Mouse (Mus musculus): Measurements from ENCODE around the gene Tsen2.

The Tsen2 gene

DNA sequence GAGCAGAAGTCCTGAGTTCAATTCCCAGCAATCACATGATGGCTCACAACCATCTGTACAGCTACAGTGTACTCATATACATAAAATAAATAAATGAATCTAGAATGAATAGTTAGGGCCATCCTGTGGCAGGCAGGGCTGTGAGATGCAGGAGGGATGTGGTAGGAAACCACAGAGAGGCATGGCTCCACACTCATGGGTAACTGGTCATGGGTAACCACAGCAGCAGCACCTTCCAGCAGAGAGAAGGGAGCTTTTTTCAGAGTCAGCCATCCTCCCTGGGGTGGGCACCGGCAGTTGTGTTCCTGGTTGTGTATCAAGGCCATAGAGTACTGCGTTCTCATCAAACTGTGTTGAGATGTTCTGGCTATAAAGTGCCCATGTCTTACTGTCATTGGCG is 50.0 kb downstream of the Tsen2 start:
- no peak for DNase-seq (ENCODE audit: extremely low spot score, low read depth, low spot score)

DNA sequence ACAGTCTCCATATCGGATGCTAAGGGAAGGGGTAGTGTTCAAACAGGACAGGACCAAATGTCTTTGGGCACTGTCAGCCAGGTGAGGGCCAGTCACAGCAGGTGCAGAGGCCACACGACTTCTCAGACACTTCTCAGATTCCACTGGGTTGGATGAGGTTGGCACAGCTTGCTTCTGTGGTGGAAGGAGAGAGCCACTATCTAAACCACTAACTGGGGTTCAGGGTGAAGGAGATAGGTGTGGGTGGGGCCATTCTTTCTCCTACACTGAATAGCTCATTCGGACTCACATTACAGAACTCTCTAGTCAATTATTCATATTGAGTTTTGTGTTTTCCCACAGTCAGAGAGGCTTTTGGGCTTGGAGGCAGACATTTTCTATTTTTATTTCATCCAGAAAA is 51.2 kb downstream of the Tsen2 start:
- DNase-seq (ENCODE audit: extremely low spot score, low read depth, low spot score) = no peak

DNA sequence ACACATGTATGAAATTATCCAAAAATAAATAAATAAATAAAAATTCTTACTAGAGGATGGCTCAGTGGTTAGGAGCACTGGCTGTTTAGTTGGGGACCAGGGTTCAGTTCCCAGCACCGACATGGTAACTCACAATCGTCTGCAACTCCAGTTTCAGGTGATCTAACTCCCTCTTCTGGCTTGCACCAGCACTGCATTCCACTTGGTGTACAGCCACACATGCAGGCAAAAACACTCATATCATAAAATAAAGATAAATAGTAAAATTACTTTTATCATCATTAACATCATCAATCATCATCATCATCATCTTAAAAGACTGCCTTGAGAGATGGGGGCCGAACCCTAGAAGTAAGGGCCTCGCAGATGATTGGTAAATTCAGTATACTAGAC is 56.9 kb downstream of the Tsen2 start:
- no peak for DNase-seq (ENCODE audit: extremely low spot score, low read depth, low spot score)

GRCm38 (mm10) chr6:115601715-115602523 is 57.5 kb downstream of the Tsen2 start, which contains the start of gene Mkrn2:
Gene Mkrn2 (plus strand): TSS chr6:115601902.
- DNase-seq (ENCODE audit: extremely low spot score, low read depth, low spot score) = peak; percentile 62

DNA sequence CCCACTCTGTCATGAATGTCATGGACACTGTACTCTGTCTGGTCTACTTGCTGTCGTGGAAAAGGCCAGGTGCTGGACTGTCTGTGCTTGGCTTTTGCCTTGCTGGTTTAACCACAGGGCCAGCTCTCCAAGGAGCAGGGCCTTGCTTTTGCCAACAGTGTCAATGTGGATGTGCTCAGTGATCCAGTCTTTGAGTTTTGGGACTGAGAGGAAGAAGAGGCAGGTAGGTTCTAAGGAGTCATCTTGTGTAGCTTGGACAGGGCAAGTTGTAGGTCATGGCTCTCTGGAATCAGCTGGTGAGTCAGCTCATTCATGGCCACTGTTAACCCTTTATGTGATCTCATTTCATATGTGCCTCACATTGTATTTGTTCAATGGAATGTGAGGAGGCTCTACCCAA is 62.0 kb downstream of the Tsen2 start:
- no peak for DNase-seq (ENCODE audit: extremely low spot score, low read depth, low spot score)

GRCm38 (mm10) chr6:115607429-115607828 is 63.0 kb downstream of the Tsen2 start:
- DNase-seq (ENCODE audit: extremely low spot score, low read depth, low spot score) = no peak

GRCm38 (mm10) chr6:115609121-115609520 is 64.7 kb downstream of the Tsen2 start:
- DNase-seq (ENCODE audit: extremely low spot score, low read depth, low spot score) = no peak

DNA sequence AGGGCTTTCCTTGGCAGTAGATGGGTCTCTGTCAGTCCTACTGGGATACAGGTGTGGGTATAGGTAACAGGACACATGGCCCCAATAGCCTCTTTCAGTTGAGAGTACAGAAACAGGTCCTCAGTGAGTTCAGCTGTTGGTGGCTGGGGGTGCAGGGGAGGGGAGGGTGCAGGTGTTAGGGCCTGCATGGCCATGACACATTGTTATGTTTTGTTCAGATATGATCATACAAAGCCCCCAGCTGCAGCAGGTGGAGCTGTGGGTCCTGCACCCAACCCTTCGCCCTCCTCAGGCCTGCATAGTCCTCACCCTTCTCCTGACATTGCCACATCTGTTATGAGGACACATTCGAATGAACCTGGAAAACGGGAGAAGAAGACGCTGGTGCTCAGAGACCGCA is 65.8 kb downstream of the Tsen2 start:
- DNase-seq (ENCODE audit: extremely low spot score, low read depth, low spot score) = no peak

DNA sequence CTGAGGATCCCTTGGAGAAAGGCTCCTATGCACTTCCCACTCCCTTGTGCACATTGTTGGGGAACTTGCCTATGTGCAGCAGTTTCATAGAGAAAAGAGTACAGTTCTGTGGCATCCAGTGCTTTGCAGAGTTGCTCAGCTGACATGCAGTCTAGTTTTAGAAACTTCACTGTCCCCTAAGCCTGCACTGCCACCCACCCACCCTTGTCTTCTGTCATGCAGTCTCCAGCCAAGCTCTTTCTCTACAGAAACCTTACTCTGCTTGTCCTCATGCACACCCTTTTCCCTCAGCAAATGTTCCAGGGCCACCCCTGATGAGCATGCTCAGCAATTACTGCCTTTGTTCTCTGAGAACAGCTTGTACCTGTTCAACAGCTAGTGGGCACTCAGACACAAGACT is 69.3 kb downstream of the Tsen2 start:
- no peak for DNase-seq (ENCODE audit: extremely low spot score, low read depth, low spot score)

- DNase-seq (ENCODE audit: extremely low spot score, low read depth, low spot score) = no peak
These were observed 71.5 kb downstream of the Tsen2 start for GRCm38 (mm10) chr6:115615983-115616382.

- no peak for DNase-seq (ENCODE audit: extremely low spot score, low read depth, low spot score)
These were observed 75.4 kb downstream of the Tsen2 start for GRCm38 (mm10) chr6:115619818-115620217.

DNA sequence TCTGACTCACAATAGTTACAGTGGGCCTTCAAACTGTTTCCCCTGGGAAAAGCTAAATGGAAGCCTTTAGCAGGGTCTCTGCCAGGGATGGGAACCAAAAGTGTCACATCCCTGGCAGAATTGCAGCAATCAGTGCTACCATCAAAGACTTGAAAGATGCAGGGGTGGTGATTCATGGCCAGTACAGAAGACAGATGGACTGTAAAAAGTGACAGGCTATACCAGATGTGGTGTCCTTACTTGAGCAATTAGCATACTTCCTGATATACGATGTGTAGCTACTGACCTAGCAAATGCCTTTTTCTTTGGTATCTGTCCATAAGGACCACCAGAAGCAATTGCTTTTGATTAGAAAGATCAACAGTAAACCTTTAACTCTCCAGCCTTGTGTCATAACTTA is 76.5 kb downstream of the Tsen2 start:
- DNase-seq (ENCODE audit: extremely low spot score, low read depth, low spot score) = no peak

DNA sequence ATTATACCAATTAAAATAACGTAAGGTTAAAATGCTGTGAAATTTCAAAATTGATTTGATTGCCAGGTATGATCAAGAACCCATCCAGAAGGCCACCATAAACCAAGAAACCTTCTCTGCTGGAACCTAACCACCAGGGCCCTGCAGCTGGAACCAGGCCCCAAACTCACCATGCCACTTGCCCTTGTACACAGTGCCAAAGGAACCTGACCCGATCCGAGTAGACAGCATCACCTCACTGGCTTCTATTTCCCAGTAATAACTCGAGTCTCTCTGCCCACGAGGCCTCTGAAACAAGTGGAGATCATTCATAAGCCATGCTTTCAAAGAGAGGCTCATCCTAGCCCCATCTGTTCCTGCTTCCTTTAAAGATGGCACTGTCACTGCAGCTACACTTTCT is 81.7 kb downstream of the Tsen2 start:
- no peak for DNase-seq (ENCODE audit: extremely low spot score, low read depth, low spot score)
